In the genomic region with DNA sequence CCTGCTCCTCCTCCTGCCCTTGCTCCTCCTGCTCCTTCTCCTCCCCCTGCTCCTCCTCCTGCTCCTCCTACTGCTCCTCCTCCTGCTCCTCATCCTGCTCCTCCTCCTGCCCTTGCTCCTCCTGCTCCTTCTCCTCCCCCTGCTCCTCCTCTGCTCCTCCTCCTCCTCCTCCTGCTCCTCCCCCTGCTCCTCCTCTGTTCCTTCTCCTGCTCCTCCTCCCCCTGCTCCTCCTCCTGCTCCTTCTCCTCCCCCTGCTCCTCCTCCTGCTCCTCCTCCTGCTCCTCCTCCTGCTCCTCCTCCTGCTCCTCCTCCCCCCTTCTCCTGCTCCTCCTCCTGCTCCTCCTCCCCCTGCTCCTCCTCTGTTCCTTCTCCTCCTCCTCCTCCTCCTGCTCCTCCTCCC, we compare ENCODE assay signal across 1 mouse cellular context. TPM values are rescaled to one million over a fixed set of nuclear protein-coding genes. Genes with fewer than 3 reads are reported as not detected.
"Had no signal": no experiment of that assay in that cellular context is flagged by ENCODE, and none has a peak within 500 bp of the region (broad histone marks: within the 10 kb centered on the region; RNA-seq: fewer than 3 reads in every experiment).

No protein-coding gene starts in this region.

RNA-seq across cellular contexts. Expression of a gene that starts 2.3 kb away (rescaled TPM):
- polyA plus RNA-seq: small intestine, adult 2 months had no signal
